Mouse (Mus musculus) MEL-GATA-1-ER (cell line): ENCODE measurements at regions not wholly inside any gene's neighbourhood (a gene's known extent, or its start where the extent isn't known, plus 50 kb on each side); places are given as distances from the start of the nearest gene placed in this dataset.

Experiments used
- DNase-seq: peaks from one replicate; pipeline ENCODE4 v3.0.0-alpha.2; 2012; ENCODE audit warnings: low read depth; ENCODE audit errors: extremely low read depth

GRCm38 (mm10) chr3:101162536-101163159, 52.6 kb upstream of the Ptgfrn start:
- no peak for DNase-seq

GRCm38 (mm10) chr3:101161941-101162531, 52.0 kb upstream of the Ptgfrn start:
- no peak for DNase-seq

DNA sequence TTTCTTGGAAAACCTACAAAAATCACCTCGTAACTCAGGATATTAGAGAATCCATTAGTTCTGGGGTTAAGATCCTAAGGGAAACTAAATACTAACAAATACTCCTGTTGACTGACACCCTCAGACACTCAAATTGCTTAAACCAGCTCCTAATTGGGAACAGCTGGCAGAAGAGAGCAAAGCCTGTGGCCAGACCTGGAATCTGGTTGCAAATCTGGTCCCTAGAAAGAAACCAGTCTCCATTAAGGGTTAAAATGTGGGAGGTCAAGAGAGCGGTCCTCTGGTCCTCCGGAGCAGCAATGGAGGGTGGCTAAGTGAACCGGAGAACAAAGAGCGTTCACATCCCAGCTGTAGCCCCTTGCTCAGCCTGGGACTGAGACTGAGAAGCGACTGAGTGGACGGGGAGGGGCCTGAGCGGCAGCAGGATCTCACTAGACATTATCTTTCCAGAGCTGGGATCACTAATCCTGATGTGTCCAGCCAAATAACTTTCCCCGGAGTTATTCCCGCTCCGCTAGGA, 51.4 kb upstream of the Ptgfrn start:
- DNase-seq, result no peak
